Mouse (Mus musculus) gastrocnemius, postnatal 4 days (tissue): ENCODE measurements around the gene Ppm1e. TPM values are rescaled to one million over a fixed set of nuclear protein-coding genes. Genes with fewer than 3 reads are reported as not detected.

Source experiments
- DNase-seq, 2 experiments: peaks; one replicate each; pipeline ENCODE4 v3.0.0; 2021 to 2022; ENCODE audit warnings: low spot score in 2 of 2, mixed read lengths in 2 of 2
- long read RNA-seq, 2 experiments: library from polyadenylated mRNA; stranded (forward); transcript quantifications; one replicate each; pipeline ENCODE4 v2.0.0; 2021
- total RNA-seq, 2 experiments: library from RNA; stranded (reverse); gene quantifications; 2 replicates each; pipeline ENCODE4 v1.2.3; 2021

Ppm1e gene
- total RNA-seq = under 1 TPM; 0.71 to 0.86 TPM
- long read RNA-seq, experiment 1 = 0 reads
- long read RNA-seq, experiment 2, partial matches to known transcripts = 0 of 2 reads
- long read RNA-seq, experiment 2, other reads (novel, unspliced or antisense) = 2 of 2 reads

DNA sequence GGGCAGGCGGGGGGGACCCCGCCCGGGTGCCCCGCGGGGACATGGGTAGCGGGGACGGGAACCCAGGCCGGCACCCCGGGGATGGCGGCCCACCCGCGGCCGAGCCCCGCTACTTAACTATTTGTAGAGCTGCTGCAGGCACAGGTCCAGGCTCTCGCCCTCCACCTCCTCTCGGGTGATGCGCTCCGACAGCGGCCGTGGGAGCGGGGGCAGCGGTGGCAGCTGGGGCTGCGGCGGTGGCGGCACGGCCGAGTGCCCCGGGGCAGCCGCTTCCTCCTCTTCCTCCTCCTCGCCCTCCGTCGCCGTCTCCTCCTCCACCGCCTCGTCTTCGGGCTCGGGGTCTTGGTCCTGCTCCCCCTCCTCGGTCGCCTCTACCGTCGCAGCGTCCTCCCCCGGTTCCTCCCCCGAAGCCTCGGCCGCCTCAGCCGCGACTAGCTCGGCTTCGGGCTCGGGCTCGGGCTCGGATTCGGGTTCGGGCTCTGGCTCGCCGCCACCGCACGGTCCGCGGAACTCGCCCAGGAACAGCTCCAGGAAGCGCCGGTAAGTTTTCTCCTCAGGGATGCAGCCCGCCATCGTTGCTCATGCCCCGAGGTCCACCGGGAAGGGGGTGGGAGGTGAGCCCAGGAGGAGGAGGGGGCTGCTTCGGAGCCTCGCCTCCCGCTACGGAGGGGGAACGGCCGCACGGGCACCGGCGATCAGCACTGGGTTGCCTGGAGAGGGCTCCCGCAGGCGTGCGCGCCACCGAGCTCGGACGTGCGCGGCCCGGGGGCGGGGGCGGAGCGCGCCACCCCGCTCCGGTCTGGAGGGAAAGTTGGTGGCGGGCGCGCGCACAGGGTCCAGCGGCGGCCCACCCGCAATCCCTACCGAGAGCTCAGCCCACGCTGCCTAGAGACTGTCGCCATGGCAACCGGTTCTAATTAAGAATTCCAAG is at the start of gene Ppm1e:
Ppm1e (minus strand) TSS at position 693 of the 931 bp plus-strand sequence.
- DNase-seq = peak; percentile 30 to 65

DNA sequence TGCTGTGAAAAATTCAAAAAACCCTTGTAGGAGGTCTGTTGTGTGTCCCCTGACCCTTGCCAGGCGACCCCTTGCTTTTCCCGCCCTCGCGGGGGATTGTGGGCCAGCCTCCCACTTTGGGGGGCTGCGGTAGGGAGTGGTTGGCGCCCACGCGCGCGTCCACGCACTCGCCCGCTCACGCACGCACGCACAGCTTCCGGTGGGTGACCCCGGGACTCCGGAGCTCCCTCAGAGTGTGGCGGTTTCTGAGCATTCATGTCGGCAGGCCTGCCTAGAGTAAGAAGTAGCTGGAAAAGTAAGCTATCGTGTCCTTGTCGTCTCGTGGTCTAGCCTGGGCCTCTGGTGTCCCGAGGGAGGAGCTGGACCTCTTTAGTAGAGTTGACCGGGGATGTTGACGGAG is 46.1 kb upstream of the Ppm1e start, which contains the start of the genes Rad51c and Tex14:
Rad51c (minus strand) TSS at position 79 of the 400 bp plus-strand sequence.
Tex14 (plus strand) TSS at position 190 of the 400 bp plus-strand sequence.
- peak; percentile 18 to 29 for DNase-seq

DNA sequence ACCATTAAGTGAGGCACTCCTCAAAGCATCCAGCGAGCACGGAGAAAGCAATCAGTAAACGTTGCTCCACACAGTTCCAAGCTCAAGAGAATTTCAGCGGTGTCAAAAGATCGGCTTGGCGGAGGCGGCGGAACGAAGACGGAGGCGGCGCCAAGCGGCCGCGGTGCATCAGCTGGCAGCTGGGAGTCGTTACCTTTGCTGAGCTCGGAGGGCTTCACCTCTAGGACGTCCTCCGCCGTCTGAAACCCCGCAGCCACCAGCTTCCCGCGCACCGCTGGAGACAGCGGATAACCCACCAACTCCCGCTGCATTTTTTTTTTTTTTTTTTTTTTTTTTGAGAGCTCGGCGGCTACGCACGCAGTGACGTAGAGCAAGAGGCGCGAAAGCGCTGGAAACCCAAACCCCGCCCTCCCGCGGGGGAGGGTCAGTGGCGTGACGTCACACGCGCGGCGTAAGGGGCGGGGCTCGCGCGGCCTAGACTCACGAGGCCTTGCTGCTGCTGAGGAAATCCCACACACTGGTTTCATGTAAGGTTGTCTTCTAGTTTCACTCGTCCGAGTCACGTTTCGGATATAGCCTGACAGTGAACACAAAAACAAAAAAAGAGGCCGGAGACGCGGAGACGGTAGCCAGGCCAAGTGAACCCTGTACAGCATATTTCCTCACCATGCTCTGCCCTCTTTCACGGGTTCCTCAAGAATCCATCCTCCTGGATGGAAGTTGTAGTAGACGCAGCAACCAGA is 45.5 kb upstream of the Ppm1e start:
- peak; percentile 92 to 93 for DNase-seq

DNA sequence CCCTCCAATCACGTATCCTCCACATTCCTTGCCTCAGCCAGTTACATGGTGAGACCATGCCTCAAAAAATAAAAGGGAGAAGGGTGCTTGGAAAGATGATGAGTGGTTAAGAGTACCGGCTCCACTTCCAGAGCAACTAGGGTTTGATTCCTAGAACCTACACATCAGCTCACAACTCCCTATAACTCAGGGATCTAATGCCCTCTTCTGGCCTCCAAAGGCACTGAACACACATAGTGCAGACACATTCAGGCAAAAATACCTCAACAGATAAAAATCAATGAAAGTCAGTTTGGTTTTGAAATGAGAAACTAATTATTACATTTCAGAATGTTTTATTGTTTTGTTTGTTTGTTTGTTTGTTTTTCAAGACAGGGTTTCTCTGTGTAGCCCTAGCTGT is 39.6 kb upstream of the Ppm1e start:
- no peak for DNase-seq

DNA sequence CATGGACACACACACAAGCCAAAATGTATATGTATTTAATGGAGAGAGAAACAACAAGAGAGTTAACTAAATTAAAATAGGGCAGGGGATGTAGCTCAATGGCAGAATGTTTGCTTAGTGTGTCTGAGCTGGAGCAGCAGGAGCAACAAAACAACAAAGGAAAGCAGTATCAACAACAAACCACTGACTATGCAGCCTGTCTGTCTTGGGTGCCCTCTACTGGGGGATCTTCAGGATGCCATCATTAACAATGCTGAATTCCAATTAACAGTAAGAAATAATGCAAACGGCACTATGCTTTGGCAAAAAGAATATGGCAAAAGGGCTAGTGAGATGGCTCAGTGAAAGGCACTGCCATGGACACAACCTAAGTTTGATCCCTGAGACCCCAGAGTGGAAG is 35.0 kb upstream of the Ppm1e start:
- peak in 1 of 2 experiments; percentile 11 for DNase-seq

DNA sequence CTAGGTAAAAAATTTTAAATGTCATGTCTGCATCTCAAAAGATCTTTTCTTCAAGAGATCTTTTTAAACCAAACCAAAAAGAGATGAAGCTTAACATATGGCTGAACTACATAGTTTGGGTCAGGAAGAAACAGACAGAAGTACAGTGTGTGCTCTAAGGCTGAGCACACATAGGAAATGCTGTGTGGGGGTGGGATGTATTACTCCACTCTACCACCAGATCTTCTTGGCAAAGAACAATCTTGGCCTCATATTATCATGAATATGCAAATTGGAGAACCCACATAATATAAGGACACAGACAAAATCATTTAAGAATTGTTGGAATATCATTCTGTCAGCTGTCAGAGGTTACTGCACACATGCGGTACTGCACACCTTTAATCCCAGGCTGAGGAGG is 26.9 kb upstream of the Ppm1e start:
- DNase-seq = no peak

DNA sequence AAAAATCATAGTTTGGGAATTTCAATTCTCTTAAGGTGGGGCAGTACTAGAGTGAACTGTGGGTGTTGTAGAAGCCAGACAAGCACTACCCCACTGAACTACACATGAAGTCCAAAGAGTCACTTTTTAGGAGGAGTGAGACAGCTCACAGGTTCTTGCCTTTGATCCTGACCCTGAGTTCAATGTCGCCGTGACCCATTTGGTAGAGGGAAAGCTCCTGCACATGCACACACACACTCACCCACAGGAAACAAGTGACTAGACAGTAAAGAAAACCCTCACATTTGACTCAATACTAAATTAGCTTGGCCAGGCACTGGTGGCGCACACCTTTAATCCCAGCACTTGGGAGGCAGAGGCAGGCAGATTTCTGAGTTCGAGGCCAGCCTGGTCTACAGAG is 25.7 kb upstream of the Ppm1e start:
- DNase-seq = no peak

DNA sequence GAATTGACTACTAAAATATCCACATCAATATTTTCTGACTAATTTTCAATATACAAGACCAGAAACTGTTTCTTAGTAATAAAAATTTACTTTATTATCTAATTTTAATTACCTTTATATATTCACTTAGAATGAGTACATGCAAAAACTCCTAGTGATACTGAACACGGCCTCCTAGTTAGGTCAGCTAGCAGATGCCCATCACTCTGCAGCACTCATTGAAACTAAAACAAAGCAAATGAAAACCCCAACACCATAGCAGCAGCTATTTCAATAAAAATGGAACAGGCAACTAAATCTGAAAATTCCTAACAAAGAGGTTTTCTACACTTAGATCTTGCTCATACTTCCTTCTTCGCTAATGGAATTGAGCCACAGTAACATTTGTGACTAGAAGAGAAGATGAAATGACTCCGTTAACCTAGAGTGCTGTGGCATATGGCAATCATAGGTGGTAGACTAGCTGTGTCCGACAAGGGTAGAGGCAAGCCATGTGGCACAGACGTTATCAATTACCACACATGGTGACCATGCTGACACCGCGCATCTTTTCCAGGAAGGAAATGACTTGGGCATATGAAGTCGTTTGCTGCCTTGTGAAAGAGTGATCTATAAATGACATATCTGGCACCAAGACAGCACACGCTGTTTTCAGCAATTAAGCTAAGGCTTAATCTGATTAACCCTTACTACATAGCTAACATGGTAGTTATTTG is 9.2 kb upstream of the Ppm1e start:
- no peak for DNase-seq

DNA sequence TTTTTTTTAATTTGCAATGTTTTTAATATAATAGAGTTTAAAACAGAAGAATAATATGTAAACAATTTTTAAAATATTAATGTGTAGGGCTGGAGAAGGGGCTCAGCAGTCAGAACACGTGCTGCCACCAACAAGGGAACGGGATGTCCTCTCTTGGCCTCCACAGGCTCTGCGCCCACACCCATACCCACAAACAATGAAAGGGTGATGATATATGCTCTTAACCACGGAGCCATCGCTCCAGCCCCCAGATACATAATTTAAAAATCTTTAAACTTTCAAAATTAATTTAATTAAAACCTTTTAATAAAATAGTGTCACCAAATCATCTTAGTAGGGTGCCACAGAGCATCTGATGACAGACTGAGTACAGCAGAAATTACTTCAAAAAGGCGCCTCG is 8.2 kb upstream of the Ppm1e start:
- no peak for DNase-seq

DNA sequence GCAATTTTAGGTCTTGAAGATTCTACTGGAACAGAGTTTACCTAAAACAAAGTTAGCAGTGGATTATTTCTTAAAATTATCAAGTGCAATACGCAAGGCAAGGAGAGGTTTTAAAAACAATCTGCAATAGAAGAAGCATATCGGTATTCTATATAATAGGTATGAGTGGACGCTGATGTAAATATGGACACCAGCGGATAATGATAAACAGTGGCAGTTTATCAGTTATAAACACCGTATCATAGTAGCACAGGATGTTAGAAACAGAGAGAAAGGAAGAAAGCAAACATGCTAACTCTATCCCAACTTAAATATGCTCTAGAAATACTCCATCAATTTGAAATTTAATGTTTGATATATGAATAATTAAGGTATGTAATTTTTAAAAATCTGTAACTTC is 6.3 kb upstream of the Ppm1e start:
- DNase-seq = no peak

DNA sequence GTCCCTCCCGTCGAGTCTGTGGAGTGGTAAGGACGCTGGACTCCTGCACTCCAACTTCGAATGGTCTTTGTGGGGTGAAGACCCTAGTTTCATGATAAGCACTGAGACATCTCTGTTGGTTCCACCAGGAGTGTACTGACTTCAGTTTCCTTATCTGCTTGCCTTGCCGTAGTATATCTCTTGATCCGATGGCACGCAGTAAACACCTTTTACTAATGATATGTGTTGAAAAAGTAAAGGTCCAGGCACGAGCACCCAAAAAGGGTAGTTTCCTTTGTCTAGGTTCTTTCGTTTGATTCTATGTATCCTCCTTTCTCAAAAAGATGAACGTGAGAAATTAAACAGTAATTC is 414 bp upstream of the Ppm1e start:
- no peak for DNase-seq

DNA sequence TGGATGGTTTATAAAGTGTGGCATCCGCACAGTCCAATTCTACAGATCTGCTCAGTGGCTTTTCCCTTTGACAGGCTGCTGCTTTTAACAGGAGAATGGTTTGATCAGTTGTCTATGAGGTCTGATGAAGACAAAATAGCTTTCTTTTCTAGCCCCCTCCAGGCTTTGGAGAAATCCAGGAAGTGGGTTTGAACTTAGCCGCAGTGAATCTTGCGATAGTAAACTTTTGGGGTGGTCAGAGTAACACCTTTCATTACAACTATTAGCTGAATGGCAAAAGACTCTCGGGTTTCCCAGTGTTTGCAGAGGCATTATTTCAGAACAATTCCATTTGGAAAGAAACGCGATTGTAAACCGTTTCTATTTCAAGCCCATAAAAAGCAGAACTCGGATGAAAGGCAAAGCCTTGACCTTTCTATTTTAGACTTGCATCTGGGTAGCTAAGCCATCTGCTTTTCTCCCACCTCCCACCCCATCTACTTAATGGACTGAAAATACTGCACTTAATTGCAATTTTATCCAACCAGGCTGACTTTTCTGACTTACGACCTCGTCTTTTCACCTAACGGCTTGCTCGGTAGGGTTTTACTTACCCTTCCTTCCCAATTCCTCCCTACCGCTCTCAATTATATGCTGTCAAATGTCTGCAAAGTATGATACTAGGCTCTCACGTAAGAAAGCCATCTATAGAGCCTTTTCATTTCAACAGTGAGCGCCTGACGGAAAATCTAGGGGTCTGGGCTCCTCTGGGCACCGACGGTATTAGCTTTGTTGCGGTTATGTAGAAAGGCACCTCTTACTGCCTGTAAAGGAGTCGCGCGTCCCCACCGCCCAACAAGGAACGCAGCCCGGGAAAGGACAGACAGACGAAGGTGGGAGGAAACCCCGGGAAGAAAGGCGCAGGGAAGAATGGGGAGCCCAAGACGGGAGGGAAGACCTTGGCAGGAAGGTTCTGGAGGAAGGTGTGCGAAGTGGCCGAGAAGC is 1.2 kb downstream of the Ppm1e start:
- no peak for DNase-seq

DNA sequence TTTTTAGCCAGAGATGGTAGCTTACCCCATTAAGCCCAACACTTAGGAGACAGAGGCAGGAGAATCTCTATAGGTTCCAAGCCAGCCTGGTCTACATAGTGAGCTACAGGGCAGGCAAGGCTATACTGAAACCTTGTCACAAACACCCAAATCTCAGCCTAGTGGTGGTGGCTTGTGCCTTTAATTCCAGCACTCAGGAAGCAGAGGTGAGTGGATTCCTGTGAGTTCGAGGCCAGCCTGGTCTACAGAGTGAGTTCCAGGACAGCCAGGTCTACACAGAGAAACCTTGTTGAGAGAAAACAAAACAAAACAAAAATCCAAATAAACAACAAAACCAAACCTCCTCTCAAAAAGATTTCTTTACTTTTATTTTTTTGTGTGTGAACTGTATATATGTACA is 4.0 kb downstream of the Ppm1e start:
- DNase-seq = no peak

DNA sequence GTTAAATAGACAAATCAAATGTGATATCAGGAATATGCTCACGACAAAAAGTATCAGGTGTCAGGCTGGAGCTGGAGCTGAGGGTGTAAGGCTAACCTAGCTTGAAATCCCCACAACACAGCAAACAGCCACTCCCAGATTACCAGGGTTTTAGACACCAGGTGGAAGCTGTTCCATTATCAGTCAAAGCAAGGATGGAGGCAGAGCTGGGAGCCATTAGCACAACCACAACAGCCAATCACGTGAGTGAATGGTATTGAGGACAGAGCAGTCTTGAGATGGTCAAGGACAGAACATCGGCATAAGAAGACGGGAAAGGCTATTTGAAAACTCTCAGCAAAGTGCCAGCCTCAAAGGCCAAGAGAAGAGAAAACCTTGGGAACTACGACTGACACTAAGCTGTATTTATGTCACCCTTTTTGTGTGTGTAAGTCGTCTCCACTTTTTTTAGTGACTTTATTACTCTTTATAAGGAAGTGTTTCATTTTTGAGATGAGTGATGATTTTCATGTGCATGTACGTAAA is 5.1 kb downstream of the Ppm1e start:
- no peak for DNase-seq

DNA sequence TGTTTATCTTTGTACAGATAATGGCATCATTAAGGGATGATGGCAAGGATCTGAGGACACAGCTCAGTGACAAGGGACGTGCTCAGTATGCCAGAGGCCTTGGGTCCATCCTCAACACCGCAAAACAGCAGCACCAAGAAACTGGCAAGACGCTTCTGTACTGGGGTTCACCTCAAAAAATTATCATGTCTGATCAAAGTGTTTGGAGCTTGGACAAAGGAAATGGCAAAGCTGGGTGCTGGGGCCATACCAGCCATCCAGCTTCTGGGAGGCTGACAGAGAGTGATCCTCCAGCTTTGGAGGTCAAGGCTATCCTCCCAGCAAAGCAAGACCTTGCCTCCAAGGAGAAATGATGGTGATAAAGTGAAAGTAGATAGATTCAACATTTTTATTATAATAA is 32.4 kb downstream of the Ppm1e start:
- no peak for DNase-seq

DNA sequence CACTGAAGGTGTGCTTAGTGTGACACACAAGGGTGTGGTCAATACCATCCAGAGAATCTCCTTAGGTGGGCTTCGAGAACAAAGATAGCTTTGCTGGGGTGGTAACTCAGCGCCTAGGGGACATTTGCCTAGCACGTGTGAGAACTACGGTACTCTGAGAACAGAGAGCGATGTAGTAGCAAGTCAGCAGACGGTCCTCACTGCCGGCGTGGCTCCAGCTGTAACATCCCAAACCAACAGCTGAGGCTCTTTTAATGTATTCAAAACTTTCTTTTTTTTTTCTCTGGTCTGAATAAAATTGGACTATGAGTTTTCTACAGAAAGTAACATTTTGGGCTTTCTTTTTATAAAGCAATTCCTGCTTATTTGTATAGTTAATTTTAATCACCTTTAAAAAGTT is 36.3 kb downstream of the Ppm1e start:
- DNase-seq = no peak

DNA sequence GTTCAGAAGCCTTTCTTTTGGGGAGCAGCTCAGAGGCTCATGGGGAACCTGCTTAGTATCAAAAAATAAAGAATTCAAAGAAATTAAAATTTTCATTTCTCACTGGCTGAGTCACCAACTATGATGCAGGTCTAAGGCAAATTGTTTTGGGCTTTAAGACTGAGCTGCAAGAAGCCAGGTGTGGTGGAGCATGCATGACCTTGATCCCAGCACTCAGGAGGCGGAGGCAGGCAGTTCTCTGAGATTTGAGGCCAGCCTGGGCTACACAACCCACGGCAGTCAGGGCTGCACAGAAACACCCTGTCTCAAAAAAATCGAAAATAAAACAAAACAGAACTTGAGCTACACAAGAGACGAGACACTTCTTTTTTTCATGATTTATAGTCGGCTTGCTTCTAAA is 38.8 kb downstream of the Ppm1e start:
- no peak for DNase-seq

DNA sequence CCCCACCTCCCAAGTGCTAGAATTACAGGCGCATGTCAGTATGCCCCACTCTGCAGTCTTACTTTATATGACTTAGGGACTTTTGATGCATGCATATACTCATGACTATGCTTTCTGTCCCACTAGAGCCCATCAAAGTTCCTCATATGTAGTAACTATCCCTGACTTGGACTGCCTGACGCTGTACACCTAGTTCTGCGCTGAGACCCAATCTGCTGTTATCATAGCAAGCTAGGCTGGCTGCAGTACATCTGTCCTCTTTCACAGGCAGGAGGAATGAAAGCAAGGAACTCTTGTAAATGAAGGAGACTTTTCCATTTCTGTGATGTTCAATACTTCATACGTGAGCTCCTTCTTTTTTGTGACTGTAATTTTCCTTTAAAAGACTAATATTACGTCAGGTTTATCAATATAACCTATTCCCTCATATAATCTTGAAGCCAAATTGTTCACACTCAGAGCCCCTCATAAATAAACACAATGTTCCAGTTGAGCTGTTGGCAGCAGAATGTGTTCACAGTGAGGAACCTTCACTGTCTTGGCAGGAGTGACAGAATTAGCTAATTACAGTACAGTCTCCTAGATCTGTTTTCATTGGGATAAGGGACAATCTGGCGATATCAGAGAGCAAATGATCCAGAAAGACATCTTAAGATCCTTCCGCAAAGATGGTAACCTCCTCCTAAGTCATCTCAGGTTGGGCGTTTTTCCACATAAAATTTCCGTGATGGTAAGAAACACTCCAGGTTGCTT is 39.7 kb downstream of the Ppm1e start:
- no peak for DNase-seq

DNA sequence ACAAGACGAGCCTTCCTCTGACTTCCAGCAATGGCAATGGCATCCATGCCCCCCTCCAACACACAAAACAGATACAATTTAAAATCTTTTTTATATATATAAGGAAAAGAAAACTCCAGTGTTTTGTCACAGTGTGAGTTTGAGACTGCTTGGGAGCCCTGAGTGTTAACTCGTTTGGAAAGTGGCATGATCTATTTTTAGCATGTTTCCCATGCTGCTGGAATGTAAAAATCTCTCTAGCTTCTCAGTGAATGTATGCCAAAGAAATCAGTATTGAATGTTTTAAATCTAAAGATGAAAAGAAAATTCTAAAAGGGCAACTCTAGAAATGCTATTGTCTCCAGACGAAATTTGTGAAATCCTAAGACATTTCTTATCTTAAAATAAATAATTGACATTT is 45.3 kb downstream of the Ppm1e start:
- no peak for DNase-seq
